Mouse (Mus musculus): ENCODE data around the gene Coq10a. TPM values are rescaled to one million over a fixed set of nuclear protein-coding genes. Genes with fewer than 3 reads are reported as not detected.

The Coq10a gene
- 24.7 TPM for polyA plus RNA-seq (2017; shearing (Covaris generic))

GRCm38 (mm10) chr10:128368402-128369217 is at the start of gene Coq10a:
Gene Coq10a (minus strand): TSS chr10:128368997.

GRCm38 (mm10) chr10:128411211-128412054 is 42.6 kb upstream of the Coq10a start, which contains the start of the genes Nabp2 and Rnf41:
Gene Nabp2 (minus strand): TSS chr10:128411492.
Gene Rnf41 (plus strand): TSS chr10:128411657.

GRCm38 (mm10) chr10:128401056-128401455 is 32.3 kb upstream of the Coq10a start, which contains the start of gene Slc39a5:
Gene Slc39a5 (minus strand): TSS chr10:128401229.

GRCm38 (mm10) chr10:128376455-128377211 is 7.8 kb upstream of the Coq10a start, which contains the start of gene Ankrd52:
Gene Ankrd52 (plus strand): TSS chr10:128377115.

GRCm38 (mm10) chr10:128337306-128338181 is 31.3 kb downstream of the Coq10a start, which contains the start of gene Cs:
Gene Cs (plus strand): TSS chr10:128337734.

GRCm38 (mm10) chr10:128322141-128323108 is 46.4 kb downstream of the Coq10a start, which contains the start of gene Cnpy2:
Gene Cnpy2 (plus strand): TSS chr10:128322459.

Other genes starting within 250 kb of the Coq10a start
- gene Rbms2, start 188.7 kb downstream of the Coq10a start, polyA plus RNA-seq (2017; shearing (Covaris generic)): 32.3 TPM
- 4.7 TPM for gene Gls2, start 174.5 kb downstream of the Coq10a start, polyA plus RNA-seq (2017; shearing (Covaris generic))
- gene Spryd4, start 157.2 kb downstream of the Coq10a start, polyA plus RNA-seq (2017; shearing (Covaris generic)): 13.5 TPM
- not detected for gene Mip, start 143.2 kb downstream of the Coq10a start, polyA plus RNA-seq (2017; shearing (Covaris generic))
- 8.9 TPM for gene Timeless, start 136.9 kb downstream of the Coq10a start, polyA plus RNA-seq (2017; shearing (Covaris generic))
- not detected for gene Apon, start 114.9 kb downstream of the Coq10a start, polyA plus RNA-seq (2017; shearing (Covaris generic))
- not detected for gene Apof, start 100.3 kb downstream of the Coq10a start, polyA plus RNA-seq (2017; shearing (Covaris generic))
- 34.0 TPM for gene Stat2, start 98.4 kb downstream of the Coq10a start, polyA plus RNA-seq (2017; shearing (Covaris generic))
- gene Il23a, start 70.2 kb downstream of the Coq10a start, polyA plus RNA-seq (2017; shearing (Covaris generic)): not detected
- gene Pan2, start 65.7 kb downstream of the Coq10a start, polyA plus RNA-seq (2017; shearing (Covaris generic)): 38.5 TPM
- gene Cnpy2, start 46.5 kb downstream of the Coq10a start, polyA plus RNA-seq (2017; shearing (Covaris generic)): 20.3 TPM
- gene Cs, start 31.3 kb downstream of the Coq10a start, polyA plus RNA-seq (2017; shearing (Covaris generic)): 107 TPM
- 6.6 TPM for gene Ankrd52, start 8.1 kb upstream of the Coq10a start, polyA plus RNA-seq (2017; shearing (Covaris generic))
- gene Slc39a5, start 32.2 kb upstream of the Coq10a start, polyA plus RNA-seq (2017; shearing (Covaris generic)): not detected
- 47.4 TPM for gene Nabp2, start 42.5 kb upstream of the Coq10a start, polyA plus RNA-seq (2017; shearing (Covaris generic))
- gene Rnf41, start 42.7 kb upstream of the Coq10a start, polyA plus RNA-seq (2017; shearing (Covaris generic)): 24.5 TPM
- 86.8 TPM for gene Smarcc2, start 90.3 kb upstream of the Coq10a start, polyA plus RNA-seq (2017; shearing (Covaris generic))
- gene Myl6, start 125.1 kb upstream of the Coq10a start, polyA plus RNA-seq (2017; shearing (Covaris generic)): 1,164 TPM
- gene Myl6b, start 129.7 kb upstream of the Coq10a start, polyA plus RNA-seq (2017; shearing (Covaris generic)): 2.0 TPM
- 244 TPM for gene Esyt1, start 156.9 kb upstream of the Coq10a start, polyA plus RNA-seq (2017; shearing (Covaris generic))
- gene Zc3h10, start 178.8 kb upstream of the Coq10a start, polyA plus RNA-seq (2017; shearing (Covaris generic)): 32.2 TPM
- gene Rpl41, start 180.3 kb upstream of the Coq10a start, polyA plus RNA-seq (2017; shearing (Covaris generic)): 2,530 TPM
- gene Pa2g4, start 197.0 kb upstream of the Coq10a start, polyA plus RNA-seq (2017; shearing (Covaris generic)): 20.1 TPM
- 2.1 TPM for gene Erbb3, start 220.7 kb upstream of the Coq10a start, polyA plus RNA-seq (2017; shearing (Covaris generic))

All from effector memory CD4-positive, alpha-beta T cell, adult 5 months (primary cell).